Mouse (Mus musculus): Measurements from ENCODE around the gene Tomm20.
A peak's percentile ranks its signal among the peaks of the same experiment; 100 is the strongest.
"Not testable (repeated sequence)": the region's sequence is repeated elsewhere in the genome, so short reads cannot be mapped to it uniquely, and the experiment has no call there.

Gene Tomm20

DNA sequence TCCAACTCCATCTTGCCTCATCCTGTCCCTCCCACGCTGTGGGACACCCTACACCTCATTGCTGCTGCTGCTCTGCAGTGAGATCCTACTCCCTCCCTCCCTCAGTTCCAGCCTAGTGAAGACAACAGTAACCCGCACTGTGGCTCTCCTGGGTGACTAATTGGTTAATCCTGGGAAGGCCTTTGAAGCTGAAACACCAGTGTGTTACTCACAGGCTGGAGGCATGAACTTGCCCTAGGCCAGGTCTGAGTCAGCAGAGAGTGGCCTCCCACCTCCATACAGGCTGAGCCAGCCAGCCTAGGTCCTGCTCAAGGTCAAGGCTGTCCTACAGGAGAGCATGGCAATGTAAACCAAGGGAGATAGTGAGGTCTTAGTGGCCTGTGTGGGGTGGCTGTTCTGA lies 26.4 kb downstream of the Tomm20 start:
- DNase-seq (ENCODE audit: low read depth, low spot score), result no peak

DNA sequence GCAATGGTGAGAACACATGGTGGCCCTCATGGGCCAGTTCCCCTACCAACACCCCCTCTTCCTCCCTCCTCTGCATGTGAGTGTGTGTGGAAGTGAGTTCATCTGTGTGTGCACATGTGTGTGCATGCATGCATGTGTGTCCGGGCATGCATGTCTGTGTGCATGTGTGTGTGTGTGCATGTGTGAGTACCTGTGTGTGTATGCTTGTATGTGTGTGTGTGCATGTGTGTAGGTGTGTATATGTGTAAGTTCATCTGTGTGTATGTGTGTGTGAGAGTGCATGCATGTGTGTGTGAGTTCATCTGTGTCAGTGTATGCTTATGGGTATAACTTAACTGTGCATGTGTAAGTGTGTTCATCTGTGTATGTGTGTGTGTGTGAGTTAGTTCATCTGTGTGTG lies 27.3 kb downstream of the Tomm20 start:
- DNase-seq (ENCODE audit: low read depth, low spot score), result no peak

DNA sequence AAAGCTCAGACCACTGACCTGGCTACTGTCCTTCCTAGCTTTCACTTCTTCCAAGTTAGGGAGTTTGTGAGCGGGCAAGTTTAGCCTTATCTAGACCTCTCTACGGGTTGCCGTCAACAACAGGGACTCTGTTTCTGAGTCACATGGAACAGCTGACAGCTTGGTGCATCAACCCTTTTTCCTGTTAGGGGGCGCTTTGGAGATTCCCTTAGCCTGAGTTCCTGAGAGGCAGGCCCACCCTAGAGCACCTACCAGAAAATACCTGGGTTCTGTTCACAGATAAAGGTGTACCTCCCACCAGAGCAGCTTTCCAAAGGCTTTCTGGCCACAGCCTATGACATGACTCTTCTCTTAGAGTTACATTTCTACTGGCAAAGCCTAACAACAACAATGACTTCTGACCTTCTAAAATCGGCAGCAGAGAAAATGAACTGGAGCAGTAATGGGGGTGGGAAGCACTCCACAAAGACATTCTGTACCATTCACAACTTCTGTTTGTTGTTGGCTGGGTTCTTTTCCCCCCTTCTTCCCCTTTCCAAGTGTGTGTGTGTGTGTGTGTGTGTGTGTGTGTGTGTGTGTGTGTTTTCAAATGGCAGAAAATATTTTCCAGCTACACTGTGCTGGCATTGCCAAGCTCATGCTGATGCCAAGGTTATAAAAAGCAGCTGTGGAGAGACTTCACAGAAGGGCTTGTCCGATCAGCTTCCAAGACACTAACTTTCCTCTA lies 28.3 kb downstream of the Tomm20 start:
- DNase-seq (ENCODE audit: low read depth, low spot score), result peak; percentile 83

DNA sequence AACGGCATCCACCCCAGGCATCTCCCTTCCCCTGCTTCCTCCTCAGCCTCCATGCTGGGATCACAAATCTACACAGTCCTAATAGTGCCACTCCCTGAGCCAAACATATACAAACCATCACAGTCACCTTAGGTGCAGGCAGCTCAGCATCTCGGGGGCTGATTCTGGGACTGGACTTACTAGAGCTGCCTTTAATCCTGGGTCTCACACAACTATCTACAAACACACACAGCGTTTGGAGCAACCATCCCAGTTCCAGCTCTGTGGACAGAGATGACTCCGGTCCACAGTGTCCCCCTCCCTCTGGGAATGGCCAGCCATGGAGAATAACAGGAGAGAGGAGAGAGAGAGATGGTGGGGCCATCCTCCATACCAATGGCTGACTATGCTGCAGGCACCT lies 29.0 kb downstream of the Tomm20 start:
- DNase-seq (ENCODE audit: low read depth, low spot score), result no peak

DNA sequence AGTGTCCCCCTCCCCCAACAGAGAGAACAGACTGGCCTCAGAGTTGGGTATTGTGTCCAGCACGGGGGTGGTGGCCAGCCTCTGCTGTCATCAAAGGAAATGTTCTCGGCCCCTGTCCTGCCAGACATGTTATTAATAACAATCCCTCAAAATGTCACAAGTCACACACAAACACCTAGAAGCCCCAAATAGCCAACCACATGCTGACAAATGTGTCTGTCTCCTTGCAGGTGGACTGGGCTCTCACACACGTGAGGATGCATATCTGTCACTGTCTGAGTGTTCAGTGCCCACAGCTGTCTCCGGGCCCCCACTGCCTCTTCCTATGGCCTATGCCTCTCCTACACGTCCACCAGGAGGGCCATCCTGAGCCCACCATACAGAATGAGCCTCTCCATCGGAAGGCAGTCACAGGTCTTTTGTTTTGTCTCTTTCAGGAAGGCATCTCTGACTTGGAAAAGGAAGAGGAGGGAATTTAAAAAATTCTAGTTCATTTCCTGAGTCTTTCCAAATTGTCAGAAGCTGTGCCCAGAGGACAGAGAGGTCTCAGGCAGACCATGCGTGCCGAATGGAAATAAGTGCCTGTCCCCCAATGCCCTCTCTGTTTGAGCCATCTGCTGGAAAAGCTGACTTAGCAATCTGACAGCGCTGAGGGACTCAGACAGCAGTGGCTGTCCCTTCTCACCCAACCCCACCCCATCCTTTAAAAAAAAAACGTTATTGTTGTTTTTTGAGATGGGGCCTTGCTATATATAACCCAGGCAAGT lies 30.9 kb downstream of the Tomm20 start:
- DNase-seq (ENCODE audit: low read depth, low spot score), result peak; percentile 50

DNA sequence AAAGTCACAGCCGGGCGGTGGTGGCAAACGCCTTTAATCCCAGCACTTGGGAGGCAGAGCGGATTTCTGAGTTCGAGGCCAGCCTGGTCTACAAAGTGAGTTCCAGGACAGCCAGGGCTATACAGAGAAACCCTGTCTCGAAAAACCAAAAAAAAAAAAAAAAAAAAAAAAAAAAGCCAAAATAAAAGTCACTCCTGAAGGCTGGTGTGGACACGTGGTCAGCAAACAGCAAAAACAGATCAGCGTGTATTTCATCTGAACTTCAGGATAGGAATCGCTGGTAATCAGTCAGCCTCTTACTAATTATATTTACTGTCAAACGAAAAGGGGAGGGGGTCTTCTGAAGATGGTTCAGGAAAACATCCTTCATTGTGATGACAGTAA lies 31.5 kb downstream of the Tomm20 start:
- DNase-seq (ENCODE audit: low read depth, low spot score), result not testable (repeated sequence)

DNA sequence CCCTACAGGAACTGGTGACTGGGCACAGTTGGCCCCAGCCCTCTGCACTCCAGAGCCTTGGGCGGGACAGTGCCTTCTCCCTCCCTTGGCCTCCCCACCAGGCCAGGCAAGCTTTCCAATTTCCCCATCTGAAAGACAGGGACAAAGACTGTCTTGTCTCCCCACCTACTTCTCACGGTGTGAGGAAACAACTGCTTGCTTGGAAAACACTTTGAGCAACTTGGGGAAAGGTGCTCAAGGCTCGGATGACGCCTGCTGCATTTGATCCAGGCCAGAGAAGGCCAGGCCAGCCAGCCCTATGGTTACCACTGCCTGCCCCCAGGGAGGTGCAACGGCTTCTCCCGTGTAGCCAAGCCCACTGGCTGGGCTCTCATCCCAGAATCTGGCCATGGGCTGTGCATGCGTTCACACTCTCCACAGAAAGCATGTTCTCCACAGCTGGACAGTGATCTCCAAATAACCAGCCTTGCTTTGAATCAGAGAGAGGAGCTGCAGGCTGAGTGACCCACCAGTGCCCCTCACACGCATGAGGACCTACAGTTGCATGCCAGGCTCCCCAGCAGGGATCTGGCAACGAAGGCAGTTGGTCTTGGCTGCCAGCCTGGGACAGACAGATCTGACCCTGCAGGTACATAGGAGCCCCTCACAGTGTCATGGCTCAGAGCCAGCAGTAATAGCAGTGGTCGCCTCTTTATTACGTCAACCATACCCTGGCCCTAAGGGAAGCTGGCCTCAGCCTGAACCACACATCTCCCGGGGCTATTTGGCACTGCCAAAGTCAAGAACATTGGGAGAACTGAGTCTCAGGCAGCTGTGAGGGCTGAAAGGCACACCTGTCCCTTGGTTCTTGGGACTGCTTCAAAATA lies 32.2 kb downstream of the Tomm20 start:
- DNase-seq (ENCODE audit: low read depth, low spot score), result peak; percentile 81

DNA sequence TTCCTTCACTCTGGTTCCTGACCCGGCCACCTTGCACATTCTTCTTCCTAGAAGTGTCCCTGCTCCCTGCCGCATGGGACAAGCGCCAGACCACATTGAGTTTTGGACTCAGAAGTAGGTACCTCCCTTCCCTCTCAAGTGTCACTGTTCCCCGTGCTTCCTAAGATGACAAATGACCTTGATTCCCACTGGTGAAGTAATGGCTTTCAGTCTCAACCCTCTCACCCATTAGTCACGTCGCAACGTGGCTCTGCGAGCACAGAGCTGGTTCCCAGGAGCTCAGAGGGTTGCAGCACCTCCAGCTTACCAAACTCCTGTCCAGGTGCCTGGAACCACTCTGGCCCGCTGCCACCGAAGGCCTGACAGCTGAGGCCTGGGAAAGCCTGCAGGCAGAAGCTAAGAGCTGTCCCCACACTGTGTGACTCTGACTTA lies 36.3 kb downstream of the Tomm20 start:
- peak; percentile 75 for DNase-seq (ENCODE audit: low read depth, low spot score)

DNA sequence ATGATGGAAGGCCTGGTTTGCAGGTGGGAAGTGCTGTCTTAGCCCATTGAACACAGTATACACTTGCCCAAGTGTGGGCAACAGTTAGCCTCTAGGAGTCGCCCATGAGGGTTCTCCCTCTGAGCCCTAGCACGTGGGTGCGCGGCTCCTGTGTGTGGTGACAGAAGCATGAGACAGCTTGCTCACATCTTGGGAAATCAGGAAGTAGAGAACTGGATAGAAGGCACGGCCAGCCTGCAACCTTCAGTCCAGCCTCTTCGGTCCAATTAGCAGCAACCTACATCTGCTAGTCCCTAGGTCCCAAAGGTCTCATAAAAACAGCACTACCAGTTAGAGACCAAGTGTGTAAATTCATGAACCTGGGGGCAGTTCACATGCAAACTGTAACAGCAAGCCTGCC lies 36.8 kb downstream of the Tomm20 start:
- DNase-seq (ENCODE audit: low read depth, low spot score), result no peak

DNA sequence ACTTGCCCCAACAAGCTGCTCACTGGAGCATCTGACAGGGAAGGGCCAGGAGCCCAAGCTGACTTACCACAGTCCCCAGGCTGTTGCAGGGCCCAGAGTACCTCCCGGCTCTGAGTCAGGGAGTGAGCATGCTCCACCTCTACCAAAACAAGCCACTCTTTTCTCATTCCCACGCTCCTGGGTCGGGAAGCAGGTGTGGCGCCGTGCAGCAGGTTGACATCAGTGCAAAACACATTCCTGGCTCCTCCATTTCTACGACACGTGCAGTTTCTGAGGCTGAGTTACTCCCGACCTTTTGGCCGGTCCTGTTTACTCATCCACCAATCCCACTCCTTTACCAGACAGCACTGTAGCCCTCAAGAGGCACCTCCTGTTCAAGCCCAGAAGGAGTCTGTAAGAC lies 37.7 kb downstream of the Tomm20 start:
- no peak for DNase-seq (ENCODE audit: low read depth, low spot score)

DNA sequence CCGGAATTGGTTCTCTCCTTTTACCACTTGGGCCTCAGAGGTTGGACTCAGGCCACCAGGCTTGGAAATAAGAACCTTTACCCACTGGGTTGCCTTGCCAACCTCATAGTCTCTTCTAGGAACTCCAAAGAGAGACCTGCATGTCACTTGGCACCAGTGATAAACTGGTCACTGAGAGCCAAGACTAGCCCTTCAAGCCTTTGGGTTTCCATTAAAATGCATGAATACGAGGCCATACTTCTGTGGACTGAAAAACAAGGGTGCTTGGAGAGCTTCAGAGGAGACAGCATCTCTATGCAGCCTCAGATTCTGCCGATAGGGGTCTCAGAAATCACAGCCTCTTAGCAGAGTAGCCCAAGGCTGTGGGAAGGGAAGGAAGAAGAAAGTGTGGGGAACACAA lies 38.3 kb downstream of the Tomm20 start:
- DNase-seq (ENCODE audit: low read depth, low spot score), result no peak

DNA sequence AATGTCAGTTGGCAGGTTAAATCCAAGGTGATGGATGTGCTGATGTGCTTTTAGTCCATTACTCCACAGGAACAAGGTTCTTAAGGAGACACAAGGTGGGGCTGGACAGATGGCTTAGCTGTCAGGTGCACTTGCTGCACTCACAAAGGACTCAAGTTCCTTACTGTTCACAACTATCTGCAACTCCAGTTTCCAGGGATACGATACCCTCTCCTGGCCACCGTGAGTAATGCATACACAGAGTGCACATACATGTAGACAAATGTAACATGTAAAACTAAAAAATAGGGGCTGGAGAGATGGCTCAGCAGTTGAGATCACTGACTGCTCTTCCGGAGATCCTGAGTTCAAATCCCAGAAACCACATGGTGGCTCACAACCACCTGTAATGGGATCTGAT lies 40.3 kb downstream of the Tomm20 start:
- DNase-seq (ENCODE audit: low read depth, low spot score), result no peak

DNA sequence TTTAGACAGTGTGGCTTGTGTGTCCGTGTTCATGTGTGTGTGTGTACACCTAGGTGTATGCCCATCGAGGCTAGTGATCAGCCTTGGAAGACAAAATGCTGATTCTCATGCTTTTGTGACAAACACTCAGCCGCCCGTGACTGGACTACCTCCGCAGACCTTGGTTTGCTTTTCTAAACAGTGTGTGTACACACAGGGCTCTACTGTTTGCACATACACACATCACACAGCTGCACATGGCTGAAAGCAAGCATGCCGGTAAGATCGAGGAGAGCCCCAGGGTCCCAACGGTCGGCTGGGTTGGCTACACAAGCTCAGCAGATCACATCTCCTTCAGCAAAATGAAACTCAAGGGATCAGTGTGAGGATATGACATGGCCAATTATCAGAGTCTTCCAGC lies 41.7 kb downstream of the Tomm20 start:
- no peak for DNase-seq (ENCODE audit: low read depth, low spot score)

DNA sequence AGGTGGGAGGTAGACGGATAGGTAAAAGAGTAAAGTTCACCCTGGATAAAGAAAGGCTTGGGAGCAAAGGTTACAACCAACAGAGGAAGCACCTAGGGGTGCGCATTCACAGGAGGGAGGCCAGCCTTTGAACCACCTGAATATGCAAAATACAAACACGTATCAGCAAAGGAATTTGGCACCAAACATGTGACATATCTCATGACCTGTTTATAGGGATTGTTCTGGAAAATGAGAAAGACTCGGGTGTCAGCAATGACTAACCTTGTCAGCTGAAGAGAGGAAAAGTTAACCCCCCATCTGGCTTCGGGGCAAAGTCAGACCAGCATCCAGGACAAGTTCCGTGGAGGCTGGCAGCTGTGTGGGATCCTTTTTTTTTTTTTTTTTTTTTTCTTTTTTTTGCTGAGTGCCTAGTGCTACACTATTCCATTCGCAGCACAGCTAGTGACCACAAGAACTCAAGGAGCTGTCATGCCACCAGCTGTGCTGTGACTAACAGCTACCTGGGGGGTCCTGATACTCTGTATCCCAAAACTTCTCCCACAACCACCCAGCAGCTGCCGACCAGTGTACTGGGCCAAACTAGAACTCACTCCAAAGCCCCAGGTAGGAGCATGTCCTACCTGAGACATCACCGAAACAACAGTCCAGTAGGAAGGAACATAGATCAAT lies 42.3 kb downstream of the Tomm20 start:
- no peak for DNase-seq (ENCODE audit: low read depth, low spot score)

DNA sequence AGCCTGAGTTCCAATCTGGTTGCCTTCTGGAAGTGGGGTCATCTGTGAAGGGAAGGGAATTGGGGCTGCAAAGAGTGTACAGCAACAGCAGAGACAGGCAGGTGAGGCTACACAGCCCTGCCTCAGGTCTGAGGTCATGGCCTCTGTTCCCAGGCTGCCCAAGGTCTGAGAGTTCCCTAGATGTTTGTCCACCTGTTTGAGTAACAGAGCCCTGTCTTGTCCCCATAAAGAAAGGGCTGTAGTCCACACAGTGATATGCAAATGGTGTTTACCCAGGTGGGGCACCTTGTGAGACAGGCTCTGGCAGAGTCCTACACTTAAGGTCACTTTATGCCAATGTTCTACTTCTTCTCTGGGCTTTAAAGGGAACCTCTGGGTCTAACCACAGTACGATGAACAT lies 44.0 kb downstream of the Tomm20 start:
- DNase-seq (ENCODE audit: low read depth, low spot score), result no peak

DNA sequence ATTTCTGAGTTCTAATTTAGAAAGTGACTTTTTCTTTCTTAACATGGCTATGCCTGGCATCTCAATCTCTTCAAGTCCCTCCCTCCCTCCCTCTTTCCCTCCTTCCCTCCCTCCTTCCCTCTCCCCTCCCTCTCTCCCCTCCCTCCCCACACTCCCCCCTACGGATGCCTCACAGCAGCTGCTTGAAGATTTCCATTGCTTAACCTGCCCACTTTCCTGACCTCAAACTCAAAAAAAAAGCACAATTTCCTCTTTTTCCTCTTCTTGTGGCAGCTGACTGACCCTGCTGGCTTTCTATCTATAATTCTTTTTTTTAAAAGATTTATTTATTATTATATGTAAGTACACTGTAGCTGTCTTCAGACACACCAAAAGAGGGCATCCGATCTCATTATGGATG lies 44.6 kb downstream of the Tomm20 start:
- no peak for DNase-seq (ENCODE audit: low read depth, low spot score)

DNA sequence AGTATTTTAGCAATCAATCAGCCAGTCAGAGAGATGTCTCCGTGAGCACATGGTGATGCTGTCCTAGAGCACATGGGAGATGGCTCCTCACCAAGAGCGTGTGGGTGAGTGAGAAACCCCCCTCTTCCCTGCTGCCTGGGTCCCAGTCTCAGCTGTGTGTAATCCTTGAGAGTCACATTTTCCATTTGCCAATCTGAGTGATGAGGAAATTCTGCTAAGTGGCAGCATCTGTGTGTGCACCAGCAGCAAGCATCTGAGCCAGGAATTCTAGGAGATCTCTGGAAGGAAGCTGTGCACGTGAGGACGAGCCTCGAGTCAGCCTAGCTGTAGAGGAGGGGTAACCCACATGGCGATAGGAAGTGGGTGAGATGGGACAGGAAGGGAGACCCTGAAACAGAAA lies 50.5 kb downstream of the Tomm20 start:
- peak; percentile 76 for DNase-seq (ENCODE audit: low read depth, low spot score)

DNA sequence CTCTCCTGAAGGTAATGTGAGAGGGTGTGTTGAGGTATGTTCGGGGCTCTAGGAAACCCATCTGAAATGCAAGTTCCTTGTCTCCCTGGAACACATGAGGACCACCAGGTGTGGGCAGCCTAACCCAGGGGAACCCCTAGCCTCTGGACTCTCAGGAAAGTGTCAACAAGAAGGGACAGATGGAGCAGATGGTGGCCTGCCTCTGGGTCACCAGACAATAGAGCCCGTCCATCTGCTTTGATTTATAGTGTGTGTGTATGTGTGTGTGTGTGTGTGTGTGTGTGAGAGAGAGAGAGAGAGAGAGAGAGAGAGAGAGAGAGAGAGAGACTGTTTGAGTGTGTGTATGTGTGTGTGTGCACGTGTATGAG lies 58.0 kb downstream of the Tomm20 start:
- no peak for DNase-seq (ENCODE audit: low read depth, low spot score)

DNA sequence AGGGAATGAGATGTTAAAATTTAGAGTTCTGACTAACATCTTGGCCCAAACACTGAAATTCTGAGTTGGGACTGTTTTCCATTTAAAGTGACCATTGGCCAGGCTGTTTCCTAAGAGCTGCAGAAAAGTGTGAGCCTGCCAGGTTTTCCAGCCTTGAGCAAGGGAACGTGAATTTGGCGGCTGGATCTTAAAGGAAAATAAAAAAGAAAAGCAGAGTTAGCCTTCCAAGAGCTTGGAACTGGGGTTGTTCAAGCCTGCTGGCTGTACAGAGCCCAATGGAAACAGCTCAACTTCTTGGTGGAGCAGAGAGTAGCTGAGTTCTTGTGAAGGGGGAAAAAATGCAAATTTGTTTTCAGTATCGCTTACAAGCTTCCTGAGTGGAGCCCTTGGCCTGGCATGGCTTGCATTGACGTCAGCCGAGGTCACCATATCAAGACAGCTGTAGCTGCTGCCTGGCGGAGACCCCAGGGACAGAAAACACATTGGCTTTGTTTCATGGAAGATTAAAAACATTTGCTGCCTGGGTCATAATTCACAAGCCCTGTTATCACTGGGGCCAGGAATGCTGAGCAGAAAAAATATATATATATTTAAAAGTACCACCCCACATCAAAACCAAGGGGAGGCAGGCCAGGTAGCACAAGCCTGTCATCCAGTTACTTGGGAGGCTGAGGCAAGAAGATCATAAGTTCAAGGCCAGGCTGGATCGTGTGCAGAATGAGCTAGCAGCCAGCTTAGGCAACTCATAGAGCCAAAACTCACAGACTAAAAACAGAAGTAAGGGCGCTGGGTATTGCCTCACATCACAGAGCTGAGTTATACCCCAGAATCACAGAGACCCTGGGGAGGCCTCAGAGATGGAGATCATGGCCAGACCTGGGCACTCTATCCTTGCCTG lies 58.7 kb downstream of the Tomm20 start:
- peak; percentile 90 for DNase-seq (ENCODE audit: low read depth, low spot score)

DNA sequence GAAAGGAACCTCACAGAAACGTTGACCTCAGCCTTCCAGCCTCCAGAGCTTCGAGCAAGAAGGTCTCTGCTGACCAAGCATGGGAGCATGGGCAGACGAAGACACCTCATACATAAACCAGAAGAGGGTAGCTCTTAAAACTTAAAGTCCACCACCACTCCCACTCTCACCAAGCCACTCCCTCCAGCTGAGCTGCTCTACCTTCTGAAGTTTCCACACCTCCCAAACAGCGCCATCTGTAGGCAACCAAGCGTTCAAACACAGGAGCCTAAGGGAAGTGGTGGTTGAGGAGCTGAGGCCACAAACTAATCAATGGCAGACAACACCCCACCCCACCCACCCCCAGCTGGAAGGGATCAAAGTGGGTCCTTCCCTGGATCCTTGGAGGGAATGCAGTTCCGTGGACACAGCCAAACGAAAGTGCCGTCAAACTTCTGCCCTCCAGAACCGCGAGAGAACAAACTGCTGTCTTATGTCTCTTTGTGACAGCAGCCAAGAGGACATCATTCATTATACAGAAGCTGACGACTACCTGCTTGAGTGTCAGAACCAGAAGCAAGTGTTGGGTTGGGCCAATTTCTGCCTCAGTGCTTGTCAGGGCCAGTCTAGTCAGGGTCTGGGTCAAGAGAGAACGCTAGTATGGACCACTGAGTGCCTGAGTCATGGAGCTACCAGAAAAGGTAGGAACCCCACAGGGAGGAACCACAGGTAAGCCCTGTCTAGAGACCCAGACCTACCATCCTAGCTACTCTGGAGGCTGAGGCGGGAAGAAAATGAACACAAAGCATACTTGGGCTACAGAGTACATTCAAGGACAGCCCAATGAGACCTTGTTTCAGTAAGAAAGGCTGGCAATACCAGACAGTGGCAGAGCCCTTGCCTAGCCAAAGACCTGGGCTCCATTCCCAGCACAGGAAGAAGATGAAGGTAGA lies 59.8 kb downstream of the Tomm20 start:
- no peak for DNase-seq (ENCODE audit: low read depth, low spot score)
